In genomic region chr5:53277716-53278263, GRCm38 (mm10) we compare ENCODE assay signal across 16 mouse cellular contexts. TPM values are rescaled to one million over a fixed set of nuclear protein-coding genes. Genes with fewer than 3 reads are reported as not detected.
DNase-seq lines count a peak whose midpoint lies in the region; ATAC-seq lines count a peak whose summit lies in the region.
"Had no signal": no experiment of that assay in that cellular context is flagged by ENCODE, and none has a peak within 500 bp of the region (broad histone marks: within the 10 kb centered on the region; RNA-seq: fewer than 3 reads in every experiment).

No protein-coding gene starts in this region.

- 41% methylated on average over 4 of the region's 4 CpGs for WGBS in kidney, embryonic 15.5 days
- 63% methylated on average over 4 of the region's 4 CpGs for WGBS in neural tube, embryonic 13.5 days
- 21% methylated on average over 4 of the region's 4 CpGs for WGBS in forebrain, embryonic 16.5 days

- no peak overlapping the region for H3K9ac ChIP-seq in kidney, embryonic 15.5 days
- no peak overlapping the region for H3K9ac ChIP-seq in neural tube, embryonic 13.5 days
- no peak overlapping the region for H3K9ac ChIP-seq in forebrain, embryonic 16.5 days (replicated peaks; ENCODE audit: low read depth, low read length)
- H3K9ac ChIP-seq: heart, embryonic 12.5 days; limb, embryonic 13.5 days; liver, postnatal 0 days had no signal

- H3K27ac ChIP-seq in kidney, embryonic 15.5 days, result peak overlapping the region; percentile 49
- peak overlapping the region; percentile 46 for H3K27ac ChIP-seq in neural tube, embryonic 13.5 days (replicated peaks)
- peak overlapping the region; percentile 39 for H3K27ac ChIP-seq in forebrain, embryonic 16.5 days (ENCODE audit: low read length)
- H3K27ac ChIP-seq: limb, embryonic 13.5 days; stomach, postnatal 0 days had no signal

- no peak overlapping the region for H3K4me3 ChIP-seq in kidney, embryonic 15.5 days (replicated peaks)
- H3K4me3 ChIP-seq in neural tube, embryonic 13.5 days, result no peak overlapping the region
- no peak overlapping the region for H3K4me3 ChIP-seq in forebrain, embryonic 16.5 days (replicated peaks; ENCODE audit: low read length)
- H3K4me3 ChIP-seq: heart, embryonic 12.5 days; limb, embryonic 13.5 days had no signal

- no peaks in the 10 kb centered on the region for H3K27me3 ChIP-seq in kidney, embryonic 15.5 days
- H3K27me3 ChIP-seq in neural tube, embryonic 13.5 days, result no peaks in the 10 kb centered on the region
- no peaks in the 10 kb centered on the region for H3K27me3 ChIP-seq in forebrain, embryonic 16.5 days (replicated peaks; ENCODE audit: control insufficient read depth, insufficient read depth, low read length)
- H3K27me3 ChIP-seq: heart, embryonic 12.5 days; limb, embryonic 13.5 days had no signal

- H3K4me1 ChIP-seq in kidney, embryonic 15.5 days, result peaks cover 44% of the 10 kb centered on the region
- peaks cover 43% of the 10 kb centered on the region for H3K4me1 ChIP-seq in neural tube, embryonic 13.5 days (replicated peaks)
- peaks cover 49% of the 10 kb centered on the region for H3K4me1 ChIP-seq in forebrain, embryonic 16.5 days (replicated peaks; ENCODE audit: control insufficient read depth, insufficient read depth, low read length)

- H3K9me3 ChIP-seq in kidney, embryonic 15.5 days (replicated peaks), result no peaks in the 10 kb centered on the region
- H3K9me3 ChIP-seq in neural tube, embryonic 13.5 days, result no peaks in the 10 kb centered on the region
- H3K9me3 ChIP-seq in forebrain, embryonic 16.5 days (ENCODE audit: control insufficient read depth, low read length), result no peaks in the 10 kb centered on the region
- H3K9me3 ChIP-seq: heart, embryonic 12.5 days; limb, embryonic 13.5 days had no signal

- no peak overlapping the region for H3K4me2 ChIP-seq in kidney, embryonic 15.5 days
- H3K4me2 ChIP-seq in neural tube, embryonic 13.5 days, result no peak overlapping the region
- no peak overlapping the region for H3K4me2 ChIP-seq in forebrain, embryonic 16.5 days (ENCODE audit: low read length)
- H3K4me2 ChIP-seq: heart, embryonic 12.5 days; limb, embryonic 13.5 days had no signal

- no peak for DNase-seq in kidney, adult 9 months
- no peak for DNase-seq in neural tube, embryonic 10.5 days (ENCODE audit: extremely low spot score, low spot score)
- peak; percentile 43 for DNase-seq in retina, embryonic 14.5 days (ENCODE audit: low spot score)
- no peak for DNase-seq in layer of hippocampus, adult 11-12 months (ENCODE audit: low spot score)
- no peak for DNase-seq in frontal cortex, postnatal 25 days (ENCODE audit: low spot score in 2 of 2)
- DNase-seq: cerebellum, adult 11 months; kidney, adult 8-10 months; liver, postnatal 0 days; right cerebral cortex, postnatal 14 days; thymus, postnatal 36 days had no signal

- no peak for ATAC-seq in kidney, embryonic 15.5 days (replicated peaks; ENCODE audit: low FRiP score)
- peak; percentile 32; the same call in 1 of the 2 replicates for ATAC-seq in neural tube, embryonic 13.5 days (ENCODE audit: low read depth)
- peak; percentile 68 for ATAC-seq in forebrain, embryonic 16.5 days
- ATAC-seq: liver, postnatal 0 days had no signal

- H3K36me3 ChIP-seq in kidney, embryonic 15.5 days, result peaks cover 16% of the 10 kb centered on the region; the same call in 1 of the 2 replicates
- H3K36me3 ChIP-seq in neural tube, embryonic 13.5 days, result 0 out of 2 replicates have a peak, but pooled peaks cover 2% of the 10 kb centered on the region
- no peaks in the 10 kb centered on the region for H3K36me3 ChIP-seq in forebrain, embryonic 16.5 days (ENCODE audit: control insufficient read depth, insufficient read depth)

RNA-seq across cellular contexts. Expression of gene Smim20, which starts 10.9 kb away (rescaled TPM):
- 82.0 and 82.7 TPM in 2 replicates for polyA plus RNA-seq in kidney, embryonic 15.5 days (2015; fragmentation: Nextera tagmentation; extraction: Ambion mirVana)
- polyA plus RNA-seq in neural tube, embryonic 13.5 days (2015; fragmentation: Nextera tagmentation; extraction: Ambion mirVana), result 81.1 and 85.5 TPM in 2 replicates
- polyA plus RNA-seq in forebrain, embryonic 16.5 days (2015; fragmentation: Nextera tagmentation; extraction: Ambion mirVana), result 63.6 and 75.6 TPM in 2 replicates
